Mouse (Mus musculus) heart, adult 2 months (tissue): Measurements from ENCODE around the gene Ccdc78.

ENCODE experiments used
- CTCF ChIP-seq: fragments of 200-600 bp; IDR thresholded peaks from 2 replicates; pipeline ENCODE4 v1.8.1; 2022; ENCODE audit warnings: antibody characterized with exemption, mild to moderate bottlenecking, moderate library complexity
- EP300 ChIP-seq: fragments of 200-500 bp; IDR thresholded peaks from 2 replicates; pipeline ENCODE4 v1.6.1; 2011; ENCODE audit warnings: low read depth, low read length, control low read depth; ENCODE audit not compliant: insufficient read depth
- POLR2A ChIP-seq: fragments of 200-500 bp; IDR thresholded peaks from 2 replicates; pipeline ENCODE4 v1.6.1; 2011; ENCODE audit warnings: mild to moderate bottlenecking, low read depth, low read length, control low read depth; ENCODE audit not compliant: insufficient read depth

- TF ChIP-seq POLR2A: no peak
- no peak for TF ChIP-seq CTCF
- TF ChIP-seq EP300: no peak
Measured at GRCm38 (mm10) chr17:25786280-25786679, at the start of gene Ccdc78.
